In genomic region chr1:93479476-93480083, GRCm38 (mm10) we compare ENCODE assay signal across 1 mouse cellular context.
TF ChIP-seq lines count a peak whose summit lies in the region.

No protein-coding gene starts in this region.

TF ChIP-seq in MEL, 35 proteins besides CTCF, POLR2A, EP300 and RAD21 (continued from another document):
- no peak for TF ChIP-seq MAZ (IDR thresholded peaks at IDR 0.05; ENCODE audit: low read depth, low read length)
- TF ChIP-seq ELF1 (IDR thresholded peaks at IDR 0.05; ENCODE audit: low read depth, low read length) = no peak
- no peak for TF ChIP-seq JUND (IDR thresholded peaks at IDR 0.05; ENCODE audit: low read depth, low read length)
- TF ChIP-seq ZKSCAN1 (IDR thresholded peaks at IDR 0.05; ENCODE audit: low read depth, low read length) = no peak
- no peak; the same call in none of the 2 replicates for TF ChIP-seq MXI1 (IDR thresholded peaks at IDR 0.05; ENCODE audit: low read depth, low read length)
